Mouse (Mus musculus) G1E (cell line): Measurements from ENCODE around the gene Ntm.

Experiments used
- CTCF ChIP-seq: IDR thresholded peaks from 2 replicates; pipeline ENCODE4 v1.5.1; 2012; ENCODE audit warnings: low read depth, low read length, inconsistent platforms, mixed read lengths
- GATA1 ChIP-seq: IDR thresholded peaks from 2 replicates; pipeline ENCODE4 v1.6.1; 2012; ENCODE audit warnings: borderline replicate concordance, low read length, inconsistent platforms, mixed read lengths
- GATA2 ChIP-seq: IDR thresholded peaks from 2 replicates; pipeline ENCODE4 v1.6.1; 2012; ENCODE audit warnings: low read depth, low read length, inconsistent platforms, borderline replicate concordance

DNA sequence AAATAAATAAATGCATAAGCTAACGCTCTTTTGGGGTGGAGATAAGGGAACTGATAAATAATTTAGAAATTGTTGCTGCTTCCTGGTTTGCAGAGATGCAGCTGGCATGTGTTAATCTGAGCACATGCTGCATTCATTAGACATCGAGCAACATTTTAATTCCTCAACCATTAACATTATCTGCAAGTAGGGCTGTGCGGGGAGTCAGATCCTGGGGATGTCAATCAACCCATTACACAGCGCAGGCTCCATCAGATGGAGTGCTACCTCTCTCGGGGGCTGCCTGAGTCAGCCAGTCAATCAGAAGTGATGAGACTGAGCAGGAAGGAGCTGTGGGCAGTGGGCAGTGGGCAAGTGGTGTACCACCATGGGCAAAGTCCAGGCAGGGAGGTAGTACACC lies 100.5 kb downstream of the Ntm start:
- TF ChIP-seq CTCF (no peak), GATA2 (no peak), GATA1 (no peak)
